Mouse (Mus musculus): ENCODE measurements around the gene Kalrn. TPM values are rescaled to one million over a fixed set of nuclear protein-coding genes. Genes with fewer than 3 reads are reported as not detected.

The Kalrn gene
- polyA plus RNA-seq, 1 experiment from 2014 or later = 11.0 TPM

- Histone ChIP-seq H3K4me3 (no peak overlapping the region), H3K27ac (peak overlapping the region; percentile 44; the same call in 1 of the 2 replicates), H3K36me3 (replicated peaks) (peaks cover 19% of the 10 kb centered on the region), H3K27me3 (ENCODE audit: poor library complexity, severe bottlenecking) (no peaks in the 10 kb centered on the region), H3K4me1 (peaks cover 41% of the 10 kb centered on the region), H3K9me3 (no peaks in the 10 kb centered on the region)
- DNase-seq (ENCODE audit: extremely low spot score, low spot score) = no peak
- 87% methylated on average over 17 of the region's 17 CpGs for WGBS
These were observed 625.4 kb downstream of the Kalrn start for GRCm38 (mm10) chr16:33947664-33948571.

- no peak for DNase-seq (ENCODE audit: extremely low spot score, low spot score)
- no peak overlapping the region for H3K4me3 ChIP-seq
- H3K9me3 ChIP-seq = no peaks in the 10 kb centered on the region
- WGBS = 82% methylated on average over 7 of the region's 7 CpGs
- peak overlapping the region; percentile 8; the same call in 1 of the 2 replicates for H3K27ac ChIP-seq
- peaks cover 7% of the 10 kb centered on the region for H3K36me3 ChIP-seq (replicated peaks)
- peaks cover 60% of the 10 kb centered on the region for H3K4me1 ChIP-seq
- no peaks in the 10 kb centered on the region for H3K27me3 ChIP-seq (ENCODE audit: poor library complexity, severe bottlenecking)
These were observed 627.3 kb downstream of the Kalrn start for GRCm38 (mm10) chr16:33946021-33946420.

- WGBS = 60% methylated on average over 6 of the region's 6 CpGs
- Histone ChIP-seq H3K27me3 (ENCODE audit: poor library complexity, severe bottlenecking) (no peaks in the 10 kb centered on the region), H3K4me3 (no peak overlapping the region), H3K4me1 (peaks cover 71% of the 10 kb centered on the region), H3K36me3 (replicated peaks) (peaks cover 7% of the 10 kb centered on the region), H3K9me3 (no peaks in the 10 kb centered on the region), H3K27ac (peak overlapping the region; percentile 63)
- no peak for DNase-seq (ENCODE audit: extremely low spot score, low spot score)
These were observed 628.6 kb downstream of the Kalrn start for GRCm38 (mm10) chr16:33944772-33945171.

- H3K27me3 ChIP-seq (ENCODE audit: poor library complexity, severe bottlenecking) = no peaks in the 10 kb centered on the region
- peak overlapping the region; percentile 21; the same call in 1 of the 2 replicates for H3K27ac ChIP-seq
- no peak overlapping the region for H3K4me3 ChIP-seq
- no peaks in the 10 kb centered on the region for H3K9me3 ChIP-seq
- H3K4me1 ChIP-seq = peaks cover 78% of the 10 kb centered on the region
- 88% methylated on average over 4 of the region's 4 CpGs for WGBS
- peaks cover 7% of the 10 kb centered on the region for H3K36me3 ChIP-seq (replicated peaks)
- DNase-seq (ENCODE audit: extremely low spot score, low spot score) = no peak
These were observed 629.2 kb downstream of the Kalrn start for GRCm38 (mm10) chr16:33944126-33944525.

GRCm38 (mm10) chr16:33943388-33943787 lies 629.9 kb downstream of the Kalrn start:
- H3K27ac ChIP-seq = 0 out of 2 replicates have a peak overlapping the region, but pooled peaks have one; percentile 21
- no peak for DNase-seq (ENCODE audit: extremely low spot score, low spot score)
- no peaks in the 10 kb centered on the region for H3K9me3 ChIP-seq
- H3K27me3 ChIP-seq (ENCODE audit: poor library complexity, severe bottlenecking) = no peaks in the 10 kb centered on the region
- 94% methylated on average over 6 of the region's 6 CpGs for WGBS
- peaks cover 81% of the 10 kb centered on the region for H3K4me1 ChIP-seq
- peaks cover 2% of the 10 kb centered on the region; the same call in 1 of the 2 replicates for H3K36me3 ChIP-seq (replicated peaks)
- no peak overlapping the region for H3K4me3 ChIP-seq

GRCm38 (mm10) chr16:33942341-33942740 lies 631.0 kb downstream of the Kalrn start:
- Histone ChIP-seq H3K4me3 (no peak overlapping the region), H3K36me3 (replicated peaks) (no peaks in the 10 kb centered on the region; the same call in 1 of the 2 replicates), H3K9me3 (no peaks in the 10 kb centered on the region), H3K27ac (peak overlapping the region; percentile 78), H3K4me1 (peaks cover 78% of the 10 kb centered on the region), H3K27me3 (ENCODE audit: poor library complexity, severe bottlenecking) (no peaks in the 10 kb centered on the region)
- WGBS = 57% methylated on average over 11 of the region's 11 CpGs
- DNase-seq (ENCODE audit: extremely low spot score, low spot score) = peak; percentile 31

- H3K4me1 ChIP-seq = peaks cover 70% of the 10 kb centered on the region
- no peaks in the 10 kb centered on the region; the same call in 1 of the 2 replicates for H3K36me3 ChIP-seq (replicated peaks)
- H3K4me3 ChIP-seq = no peak overlapping the region
- WGBS = 76% methylated on average over 11 of the region's 11 CpGs
- peak overlapping the region; percentile 78 for H3K27ac ChIP-seq
- H3K27me3 ChIP-seq (ENCODE audit: poor library complexity, severe bottlenecking) = no peaks in the 10 kb centered on the region
- DNase-seq (ENCODE audit: extremely low spot score, low spot score) = no peak
- no peaks in the 10 kb centered on the region for H3K9me3 ChIP-seq
These were observed 632.0 kb downstream of the Kalrn start for GRCm38 (mm10) chr16:33941271-33941781.

GRCm38 (mm10) chr16:33940095-33940494 lies 633.2 kb downstream of the Kalrn start:
- Histone ChIP-seq H3K36me3 (replicated peaks) (no peaks in the 10 kb centered on the region), H3K27me3 (ENCODE audit: poor library complexity, severe bottlenecking) (no peaks in the 10 kb centered on the region), H3K4me3 (no peak overlapping the region), H3K9me3 (no peaks in the 10 kb centered on the region), H3K4me1 (peaks cover 62% of the 10 kb centered on the region), H3K27ac (no peak overlapping the region)
- WGBS = 86% methylated on average over 5 of the region's 5 CpGs
- DNase-seq (ENCODE audit: extremely low spot score, low spot score) = no peak

- DNase-seq (ENCODE audit: extremely low spot score, low spot score) = no peak
- no peaks in the 10 kb centered on the region for H3K36me3 ChIP-seq (replicated peaks)
- H3K27ac ChIP-seq = no peak overlapping the region
- no peaks in the 10 kb centered on the region for H3K27me3 ChIP-seq (ENCODE audit: poor library complexity, severe bottlenecking)
- 65% methylated on average over 9 of the region's 9 CpGs for WGBS
- H3K9me3 ChIP-seq = no peaks in the 10 kb centered on the region
- H3K4me1 ChIP-seq = peaks cover 59% of the 10 kb centered on the region
- no peak overlapping the region for H3K4me3 ChIP-seq
These were observed 633.7 kb downstream of the Kalrn start for GRCm38 (mm10) chr16:33939636-33940035.

GRCm38 (mm10) chr16:33939133-33939531 lies 634.2 kb downstream of the Kalrn start:
- Histone ChIP-seq H3K27me3 (ENCODE audit: poor library complexity, severe bottlenecking) (no peaks in the 10 kb centered on the region), H3K4me3 (no peak overlapping the region), H3K4me1 (peaks cover 59% of the 10 kb centered on the region), H3K36me3 (replicated peaks) (no peaks in the 10 kb centered on the region), H3K9me3 (no peaks in the 10 kb centered on the region), H3K27ac (peak overlapping the region; percentile 32; the same call in 1 of the 2 replicates)
- no peak for DNase-seq (ENCODE audit: extremely low spot score, low spot score)
- WGBS = 79% methylated on average over 2 of the region's 2 CpGs

GRCm38 (mm10) chr16:33938311-33939132 lies 634.8 kb downstream of the Kalrn start:
- Histone ChIP-seq H3K4me1 (peaks cover 53% of the 10 kb centered on the region), H3K9me3 (no peaks in the 10 kb centered on the region), H3K4me3 (no peak overlapping the region), H3K27ac (peak overlapping the region; percentile 32; the same call in 1 of the 2 replicates), H3K27me3 (ENCODE audit: poor library complexity, severe bottlenecking) (no peaks in the 10 kb centered on the region), H3K36me3 (replicated peaks) (no peaks in the 10 kb centered on the region)
- WGBS = 78% methylated on average over 12 of the region's 12 CpGs
- DNase-seq (ENCODE audit: extremely low spot score, low spot score) = no peak

- no peak overlapping the region for H3K27ac ChIP-seq
- H3K4me3 ChIP-seq = no peak overlapping the region
- H3K36me3 ChIP-seq (replicated peaks) = no peaks in the 10 kb centered on the region
- DNase-seq (ENCODE audit: extremely low spot score, low spot score) = no peak
- no peaks in the 10 kb centered on the region for H3K27me3 ChIP-seq (ENCODE audit: poor library complexity, severe bottlenecking)
- peaks cover 47% of the 10 kb centered on the region for H3K4me1 ChIP-seq
- no peaks in the 10 kb centered on the region for H3K9me3 ChIP-seq
- 91% methylated on average over 8 of the region's 8 CpGs for WGBS
These were observed 635.8 kb downstream of the Kalrn start for GRCm38 (mm10) chr16:33937567-33937966.
